Mouse (Mus musculus): ENCODE measurements at regions not wholly inside any gene's neighbourhood (a gene's known extent, or its start where the extent isn't known, plus 50 kb on each side); places are given as distances from the start of the nearest gene placed in this dataset.

- TF ChIP-seq CTCF (IDR thresholded peaks at IDR 0.05; ENCODE audit: low read depth) (no peak), EP300 (optimal IDR thresholded peaks at IDR 0.05) (no peak)
These were observed 195.8 kb downstream of the Plpp3 start for GRCm38 (mm10) chr4:105352953-105353352.

Data from stomach, postnatal 0 days (tissue).